Mouse (Mus musculus) megakaryocyte, embryonic 14.5 days (primary cell): Measurements from ENCODE around the gene Olfr544.

Experiments used
- FLI1 ChIP-seq: IDR thresholded peaks from 2 replicates; pipeline ENCODE4 v1.6.1; 2012; ENCODE audit warnings: low read length, inconsistent platforms, mixed read lengths
- GATA1 ChIP-seq: IDR thresholded peaks from 3 replicates; pipeline ENCODE4 v1.6.1; 2012; ENCODE audit warnings: mixed read lengths, low read length, inconsistent platforms, borderline replicate concordance

DNA sequence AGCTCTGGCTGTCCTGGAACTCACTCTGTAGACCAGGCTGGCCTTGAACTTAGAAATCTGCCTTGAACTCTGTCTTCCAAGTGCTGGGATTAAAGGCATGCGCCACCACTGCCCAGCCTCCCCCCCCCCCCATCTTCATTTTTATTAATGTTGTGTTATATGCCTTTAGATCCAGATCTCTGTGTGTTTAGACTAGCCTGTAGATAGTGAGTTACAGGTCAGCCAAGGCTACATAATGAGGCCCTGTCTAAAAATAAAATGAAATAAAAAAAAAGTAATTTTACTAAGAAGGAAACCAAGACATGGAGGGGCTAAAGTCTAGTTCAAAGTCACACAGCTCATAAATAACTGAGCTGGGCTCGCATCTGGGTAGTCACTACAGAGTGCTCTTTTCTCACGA lies 9.2 kb downstream of the Olfr544 start:
- TF ChIP-seq GATA1 (no peak), FLI1 (no peak)
